Mouse (Mus musculus) liver, embryonic 14.5 days (tissue): ENCODE data around the gene Tlnrd1. TPM values are rescaled to one million over a fixed set of nuclear protein-coding genes. Genes with fewer than 3 reads are reported as not detected.

Experiments
- ATAC-seq: fragments of 200-750 bp; cut with Nextera tagmentation; 2 replicates; pipeline ENCODE4 v1.8.0; 2017; ENCODE audit warnings: moderate number of reproducible peaks, mild to moderate bottlenecking, moderate library complexity; ENCODE audit not compliant: insufficient read depth
- DNase-seq, 3 experiments: peaks; one replicate each; pipeline ENCODE4 v3.0.0-alpha.2; 2012 to 2013; ENCODE audit warnings: low read depth in 3 of 3, low spot score in 3 of 3
- H3K27ac ChIP-seq: fragments of 300-500 bp; sonication (generic); 2 replicates; pipeline ENCODE4 v1.5.1; 2014; ENCODE audit warnings: moderate library complexity, mild to moderate bottlenecking, control low read depth, inconsistent platforms
- H3K27me3 ChIP-seq: fragments of 300-500 bp; sonication (generic); 2 replicates; pipeline ENCODE4 v1.6.1; 2014; ENCODE audit warnings: mild to moderate bottlenecking, low read length, moderate library complexity; ENCODE audit not compliant: control insufficient read depth, insufficient read depth
- H3K36me3 ChIP-seq: fragments of 300-500 bp; sonication (generic); replicated peaks from 2 replicates; pipeline ENCODE4 v1.6.1; 2014; ENCODE audit warnings: low read depth; ENCODE audit not compliant: control insufficient read depth, insufficient read depth
- H3K4me1 ChIP-seq, 2 experiments: fragments of 200-500 bp in 1 of 2; fragments of 300-500 bp in 1 of 2; sonication (generic) in 1 of 2; replicated peaks; 2 replicates each; pipeline ENCODE4 v1.6.1; 2012 to 2014; ENCODE audit warnings: antibody characterized with exemption in 1 of 2, inconsistent platforms in 1 of 2, low read length in 1 of 2; ENCODE audit not compliant: control insufficient read depth in 2 of 2, insufficient read depth in 2 of 2
- H3K4me2 ChIP-seq: fragments of 300-500 bp; sonication (generic); 2 replicates; pipeline ENCODE4 v1.6.1; 2014; ENCODE audit warnings: low read depth, mild to moderate bottlenecking, control low read depth, moderate library complexity
- H3K4me3 ChIP-seq, 2 experiments: fragments of 200-500 bp in 1 of 2; fragments of 300-500 bp in 1 of 2; sonication (generic) in 1 of 2; 2 replicates each; pipeline ENCODE4 v1.5.1; 2012 to 2014; ENCODE audit warnings: low read depth in 2 of 2, low read length in 2 of 2, mild to moderate bottlenecking in 2 of 2, control low read depth in 1 of 2, inconsistent platforms in 1 of 2, moderate library complexity in 1 of 2; ENCODE audit not compliant: insufficient read depth in 1 of 2
- H3K9ac ChIP-seq: fragments of 300-500 bp; sonication (generic); replicated peaks from 2 replicates; pipeline ENCODE4 v1.6.1; 2014; ENCODE audit warnings: mild to moderate bottlenecking, control low read depth, moderate library complexity
- H3K9me3 ChIP-seq: fragments of 300-500 bp; sonication (generic); 2 replicates; pipeline ENCODE4 v1.6.1; 2016; ENCODE audit warnings: low read length, mixed read lengths; ENCODE audit not compliant: control insufficient read depth
- CTCF ChIP-seq: IDR thresholded peaks from 2 replicates; pipeline ENCODE4 v1.5.1; 2016; ENCODE audit warnings: antibody characterized with exemption, low read depth, control low read depth
- EP300 ChIP-seq: IDR thresholded peaks from 2 replicates; pipeline ENCODE4 v1.6.1; 2016; ENCODE audit warnings: antibody characterized with exemption, low read depth
- WGBS: fragments of 180-500 bp; shearing (Covaris S2); extraction: QIAGEN DNeasy Blood & Tissue Kit; methylation state at CpG from one replicate; pipeline ENCODE4 v1.1.7; 2014; ENCODE audit not compliant: insufficient replicate concordance; 5-methylcytosine and 5-hydroxymethylcytosine counted together
- polyA plus RNA-seq, 2 experiments: library from polyadenylated mRNA; depleted of rRNA in 1 of 2; stranded (reverse) in 1 of 2; unstranded in 1 of 2; fragments of >200 nt; fragmentation: Nextera tagmentation in 1 of 2; extraction: Ambion mirVana in 1 of 2; gene quantifications; 2 replicates each; pipeline versions ENCODE4 v1.2.1 to v1.2.3; 2012 to 2014

Gene Tlnrd1
- polyA plus RNA-seq, 2 experiments = 9.9 to 16.7 TPM

DNA sequence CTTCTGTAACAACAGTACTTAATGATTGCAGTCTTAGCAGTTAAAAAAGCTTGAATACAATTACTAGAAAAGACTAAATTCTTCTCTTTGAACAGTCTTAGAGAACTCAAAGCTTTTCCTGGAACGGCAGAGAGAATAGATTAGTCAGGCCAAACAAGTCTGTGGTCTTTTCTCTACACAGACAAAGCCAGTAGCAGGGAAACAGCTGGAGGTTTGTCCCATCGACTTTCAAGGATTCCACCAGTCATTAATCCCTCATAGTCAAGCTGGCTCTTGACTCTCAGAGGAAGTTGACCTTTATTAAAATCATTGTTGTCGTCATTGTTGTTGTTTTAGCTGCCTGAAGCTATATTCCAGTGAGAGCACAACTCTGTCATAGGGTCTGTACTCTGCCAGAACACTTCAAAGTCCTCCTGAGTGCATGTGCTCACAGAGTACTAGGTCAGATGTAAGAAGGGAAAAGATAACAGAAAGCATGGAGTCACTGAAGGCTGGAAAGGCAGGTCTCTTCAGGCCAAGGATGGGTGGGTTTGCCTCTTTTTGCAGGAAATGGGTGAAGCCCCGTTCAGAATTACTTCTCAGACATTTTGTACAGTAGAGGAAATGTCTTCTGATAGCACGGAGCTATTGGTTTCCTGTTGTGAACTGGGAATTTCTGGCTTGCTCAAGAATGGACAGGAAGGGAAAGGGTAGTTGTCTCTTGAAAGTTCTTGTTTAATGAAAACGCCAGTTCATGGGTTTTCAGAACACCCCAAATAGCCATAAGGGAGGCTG is 41.4 kb downstream of the Tlnrd1 start:
- H3K9ac ChIP-seq = no peak overlapping the region
- no peaks in the 10 kb centered on the region for H3K9me3 ChIP-seq
- no peaks in the 10 kb centered on the region for H3K36me3 ChIP-seq
- H3K27me3 ChIP-seq = no peaks in the 10 kb centered on the region
- 21% methylated on average over 6 of the region's 6 CpGs for WGBS
- H3K4me3 ChIP-seq = no peak overlapping the region
- ATAC-seq (0 out of 2 replicates have a peak, but pooled peaks have one; percentile 13), DNase-seq (no peak)
- peaks cover 0 to 11% of the 10 kb centered on the region in 2 experiments; a peak in 2 of 4 replicates for H3K4me1 ChIP-seq
- no peak overlapping the region for H3K4me2 ChIP-seq
- H3K27ac ChIP-seq = no peak overlapping the region
- no peak for TF ChIP-seq EP300

DNA sequence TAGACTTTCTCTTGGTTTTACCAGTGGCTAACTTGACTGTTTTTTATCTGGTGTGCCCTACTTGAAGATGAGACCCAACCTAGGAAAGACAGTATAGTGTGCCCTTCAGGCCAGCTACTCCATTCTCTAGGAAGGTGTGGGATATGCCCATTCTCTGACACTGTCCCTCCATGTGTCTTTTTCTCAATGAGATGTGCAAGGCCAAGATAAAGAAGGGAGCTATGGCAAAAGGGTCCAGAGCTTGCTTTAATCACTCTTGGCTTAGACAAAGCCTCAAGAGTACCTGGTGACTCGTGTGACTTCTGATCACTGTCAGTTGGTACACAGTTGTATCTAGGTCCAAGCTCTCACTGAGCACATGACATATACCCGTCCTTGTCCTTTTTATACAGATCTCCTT is 44.0 kb downstream of the Tlnrd1 start:
- Histone ChIP-seq H3K4me3 (no peak overlapping the region), H3K4me2 (no peak overlapping the region), H3K27me3 (no peaks in the 10 kb centered on the region), H3K9ac (no peak overlapping the region), H3K9me3 (no peaks in the 10 kb centered on the region), H3K36me3 (no peaks in the 10 kb centered on the region), H3K27ac (no peak overlapping the region), H3K4me1 (peaks cover 0 to 4% of the 10 kb centered on the region in 2 experiments; a peak in 1 of 4 replicates)
- WGBS = 49% methylated on average over 2 of the region's 2 CpGs
- no peak for TF ChIP-seq EP300
- TF ChIP-seq CTCF = no peak
- ATAC-seq (no peak), DNase-seq (no peak)

DNA sequence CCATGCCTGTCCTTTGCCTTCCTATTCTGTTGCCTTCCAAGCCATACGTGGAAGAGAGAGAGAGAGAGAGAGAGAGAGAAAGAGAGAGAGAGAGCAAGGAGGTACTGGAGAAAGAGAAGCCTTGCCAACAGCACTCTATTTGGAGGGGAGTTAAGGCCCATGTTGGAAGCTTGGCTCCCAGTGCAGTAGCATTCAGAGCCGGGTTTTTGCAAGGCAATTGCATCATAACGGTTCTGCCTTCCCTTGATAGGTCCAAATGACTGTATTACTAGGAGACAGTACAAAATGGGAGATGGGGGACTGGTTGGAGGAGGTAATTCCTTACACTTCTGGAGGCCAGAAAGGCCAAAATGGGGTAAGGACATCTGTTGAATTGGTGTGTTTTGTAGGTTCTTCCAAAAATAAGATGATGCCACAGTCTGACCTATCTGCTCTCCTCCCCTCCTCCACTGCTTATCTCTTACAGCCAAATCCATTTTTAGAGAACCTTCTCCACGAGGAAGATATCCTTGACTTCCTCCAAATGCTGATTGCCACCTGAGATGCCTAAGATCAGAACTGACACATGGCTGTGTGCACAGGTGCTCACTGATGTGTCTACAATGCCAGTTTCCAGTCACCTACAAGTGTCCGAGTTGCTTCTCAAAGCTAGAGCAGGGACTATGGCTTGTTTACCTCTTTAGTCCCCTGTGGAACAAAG is 45.4 kb downstream of the Tlnrd1 start:
- Histone ChIP-seq H3K4me1 (peaks cover 0 to 4% of the 10 kb centered on the region in 2 experiments; a peak in 1 of 4 replicates), H3K9me3 (no peaks in the 10 kb centered on the region), H3K27ac (no peak overlapping the region), H3K4me3 (no peak overlapping the region), H3K4me2 (no peak overlapping the region), H3K9ac (no peak overlapping the region), H3K27me3 (no peaks in the 10 kb centered on the region), H3K36me3 (no peaks in the 10 kb centered on the region)
- ATAC-seq (no peak), DNase-seq (no peak)
- TF ChIP-seq CTCF (no peak), EP300 (no peak)
- 37% methylated on average over 5 of the region's 5 CpGs for WGBS

Other genes starting within 250 kb of the Tlnrd1 start
- 1.9 and 2.3 TPM in 2 replicates for gene Il16, start 138.6 kb downstream of the Tlnrd1 start, polyA plus RNA-seq (2012; rRNA removed)
- 2.8 and 3.8 TPM in 2 replicates for gene Il16, start 138.6 kb downstream of the Tlnrd1 start, polyA plus RNA-seq (2014; fragmentation: Nextera tagmentation; extraction: Ambion mirVana)
- 0.04 TPM in 1 of 2 replicates, not detected in the other for gene Cfap161, start 89.4 kb downstream of the Tlnrd1 start, polyA plus RNA-seq (2012; rRNA removed)
- 0.08 TPM in 1 of 2 replicates, not detected in the other for gene Cfap161, start 89.4 kb downstream of the Tlnrd1 start, polyA plus RNA-seq (2014; fragmentation: Nextera tagmentation; extraction: Ambion mirVana)
- 7.8 and 12.0 TPM in 2 replicates for gene Mesd, start 161 bp upstream of the Tlnrd1 start, polyA plus RNA-seq (2012; rRNA removed)
- gene Mesd, start 161 bp upstream of the Tlnrd1 start, polyA plus RNA-seq (2014; fragmentation: Nextera tagmentation; extraction: Ambion mirVana) = 43.0 and 44.2 TPM in 2 replicates
- 0.02 TPM in 1 of 2 replicates, not detected in the other for gene Cemip, start 202.2 kb upstream of the Tlnrd1 start, polyA plus RNA-seq (2012; rRNA removed)
- gene Cemip, start 202.2 kb upstream of the Tlnrd1 start, polyA plus RNA-seq (2014; fragmentation: Nextera tagmentation; extraction: Ambion mirVana) = 0.06 TPM in 1 of 2 replicates, not detected in the other